Mouse (Mus musculus) cortical plate, adult 2 months (tissue): ENCODE data around the gene Cd300lg.
A peak's percentile ranks its signal among the peaks of the same experiment; 100 is the strongest.

Experiments used
- CTCF ChIP-seq: fragments of 200-500 bp; IDR thresholded peaks from 2 replicates; pipeline ENCODE4 v1.5.1; 2011; ENCODE audit warnings: mild to moderate bottlenecking, control low read depth, low read length; ENCODE audit not compliant: insufficient read depth; ENCODE audit errors: extremely low read depth
- POLR2A ChIP-seq: fragments of 200-500 bp; IDR thresholded peaks from 2 replicates; pipeline ENCODE4 v1.6.1; 2011; ENCODE audit warnings: mild to moderate bottlenecking, low read length, control low read depth; ENCODE audit not compliant: insufficient read depth; ENCODE audit errors: extremely low read depth

- TF ChIP-seq CTCF = peak; percentile 95
- no peak for TF ChIP-seq POLR2A
These were observed 20.1 kb downstream of the Cd300lg start for GRCm38 (mm10) chr11:102061236-102061940.
